Mouse (Mus musculus): ENCODE measurements around the gene Selenon.

Gene Selenon

DNA sequence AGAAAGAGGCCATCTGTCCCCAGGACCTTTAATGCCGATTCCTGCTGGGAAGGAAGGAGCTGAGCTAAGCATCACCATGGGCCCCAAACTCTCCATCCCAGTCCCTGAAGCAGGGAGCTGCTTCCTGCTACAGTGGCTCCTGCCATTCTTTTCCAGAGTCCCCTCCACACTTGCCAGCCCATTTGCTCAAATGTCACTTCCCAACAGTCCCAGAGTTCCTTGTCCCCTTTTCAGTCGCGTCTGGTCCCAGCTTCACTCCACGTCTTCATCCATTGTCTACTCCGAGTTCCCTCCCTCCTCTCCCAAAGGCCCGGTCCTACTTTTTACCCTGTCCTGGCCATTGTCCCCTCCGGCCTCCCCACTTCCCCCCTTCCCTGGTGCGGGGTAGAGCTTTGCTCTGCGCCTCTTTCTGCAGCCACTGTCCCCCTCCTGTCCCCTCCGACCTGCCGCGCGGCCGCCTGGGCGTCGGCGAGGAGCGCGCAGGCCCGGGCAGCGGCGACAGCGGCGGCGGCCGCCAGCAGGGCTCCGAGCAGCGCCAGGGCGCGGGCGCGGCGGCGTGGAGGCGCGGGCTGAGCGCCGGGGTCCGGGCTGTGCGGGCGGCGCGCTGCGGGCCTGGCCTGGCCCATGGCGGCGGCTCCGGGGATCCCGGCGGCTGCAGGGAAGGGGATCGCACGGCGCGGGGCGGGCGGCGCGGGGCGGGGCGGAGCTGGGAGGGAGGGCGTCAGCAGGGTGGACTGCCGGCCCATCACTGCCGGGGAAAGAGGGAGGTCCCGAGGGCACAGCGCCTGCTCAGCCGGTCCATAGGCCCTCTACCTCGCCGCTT is at the start of gene Selenon:
Gene Selenon (minus strand): TSS at position 673 of the 823 bp plus-strand sequence.
- DNase-seq (ENCODE audit: low spot score): no peak

DNA sequence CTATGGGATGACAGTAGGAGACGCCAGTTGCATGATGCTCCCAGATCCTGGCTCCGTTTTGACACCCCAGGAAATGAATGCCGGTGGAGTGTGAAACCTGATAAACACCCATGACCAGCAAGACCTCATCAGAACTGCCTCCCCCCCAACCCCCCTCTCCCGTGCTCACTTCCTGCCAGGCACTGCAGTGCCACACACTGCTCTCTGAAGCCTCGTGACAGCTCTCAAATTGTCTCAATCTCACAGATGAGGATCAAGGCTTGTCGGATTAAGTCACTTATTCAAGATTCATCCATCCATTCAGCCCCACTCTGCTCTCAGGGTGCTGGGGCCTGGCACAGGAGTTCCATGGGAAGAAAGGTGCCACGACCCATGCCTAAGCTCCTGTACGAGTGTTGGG is 49.4 kb upstream of the Selenon start:
- DNase-seq (ENCODE audit: low spot score): no peak

DNA sequence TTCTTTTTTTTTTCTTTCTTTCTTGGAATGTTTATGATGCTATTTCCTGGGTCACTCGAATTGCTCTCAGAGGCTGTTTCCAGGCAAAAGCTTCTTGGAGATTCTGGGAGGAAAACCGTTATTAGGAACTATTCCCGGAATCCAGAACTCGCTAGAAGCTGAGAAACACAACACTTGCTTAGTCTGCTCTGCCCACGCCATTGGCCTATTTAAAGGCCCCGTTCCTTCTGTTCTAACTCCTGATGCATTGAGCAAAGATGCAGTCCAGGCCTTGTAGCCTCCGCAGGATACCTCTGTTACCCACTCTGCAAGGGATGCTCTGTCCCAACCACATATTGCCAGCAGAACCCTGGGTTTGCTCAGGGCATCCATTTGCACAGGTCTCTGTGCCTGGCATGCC is 48.8 kb upstream of the Selenon start:
- DNase-seq (ENCODE audit: low spot score): no peak

DNA sequence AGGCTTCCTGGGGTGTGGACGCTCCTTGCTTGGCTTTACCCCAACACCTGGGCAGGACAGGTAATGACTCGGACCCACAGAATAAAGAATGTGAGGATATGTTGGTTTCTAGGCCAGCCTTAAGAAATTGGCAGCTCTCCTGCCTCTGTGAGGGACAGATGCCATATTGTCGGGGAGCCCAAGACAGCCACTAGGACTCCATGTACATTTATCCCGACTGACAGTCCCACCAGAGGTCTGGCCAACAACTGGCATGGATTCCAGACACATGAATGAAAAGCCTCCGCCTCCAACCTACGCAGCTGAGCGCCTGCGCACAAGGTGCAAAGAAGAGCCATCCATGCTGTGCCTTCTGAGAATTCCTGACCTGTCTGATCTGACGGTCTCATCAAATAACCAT is 48.1 kb upstream of the Selenon start:
- DNase-seq (ENCODE audit: low spot score): no peak

DNA sequence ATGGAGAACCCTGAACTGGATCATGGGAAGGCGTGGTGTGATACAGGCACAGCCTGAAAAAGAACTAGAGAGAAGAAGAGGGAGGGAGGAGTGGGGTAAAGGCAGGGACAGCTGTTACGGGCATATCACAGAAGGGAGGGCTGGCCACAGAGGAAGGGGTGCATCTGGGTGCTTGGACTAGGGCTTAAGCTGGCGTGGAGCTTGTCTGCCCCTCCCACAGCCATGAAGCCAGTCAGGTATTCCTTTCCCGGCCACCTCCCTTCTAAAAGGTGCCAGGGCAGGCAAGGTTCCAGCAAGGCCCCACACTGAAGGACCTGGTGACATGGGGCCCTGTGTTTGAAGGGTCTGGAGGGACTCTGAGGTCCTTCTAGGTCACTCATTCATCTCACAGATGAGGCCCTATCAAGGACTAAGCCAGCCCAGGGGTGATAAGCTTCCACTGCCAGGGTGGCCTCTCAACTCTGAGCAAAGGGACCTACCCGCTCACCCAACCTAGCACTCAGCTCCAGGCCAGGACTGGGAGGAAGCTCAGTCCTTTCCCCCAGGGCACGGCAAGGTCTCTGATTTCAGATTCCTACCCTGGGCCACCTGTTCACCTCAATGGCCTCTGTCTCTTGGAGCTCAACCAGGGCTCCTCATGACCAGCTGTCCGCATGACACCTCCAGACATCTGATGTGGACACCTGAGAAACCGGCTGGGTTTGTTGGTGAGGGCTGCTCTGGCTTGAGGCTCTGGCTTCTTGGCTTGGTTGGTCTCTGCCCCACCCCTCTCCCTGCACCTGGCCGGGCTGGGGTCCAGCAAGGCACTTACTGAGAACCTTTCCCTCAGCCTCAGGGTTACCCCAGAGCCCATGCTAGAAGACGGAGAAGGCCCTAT is 45.1 kb upstream of the Selenon start:
- no peak for DNase-seq (ENCODE audit: low spot score)

DNA sequence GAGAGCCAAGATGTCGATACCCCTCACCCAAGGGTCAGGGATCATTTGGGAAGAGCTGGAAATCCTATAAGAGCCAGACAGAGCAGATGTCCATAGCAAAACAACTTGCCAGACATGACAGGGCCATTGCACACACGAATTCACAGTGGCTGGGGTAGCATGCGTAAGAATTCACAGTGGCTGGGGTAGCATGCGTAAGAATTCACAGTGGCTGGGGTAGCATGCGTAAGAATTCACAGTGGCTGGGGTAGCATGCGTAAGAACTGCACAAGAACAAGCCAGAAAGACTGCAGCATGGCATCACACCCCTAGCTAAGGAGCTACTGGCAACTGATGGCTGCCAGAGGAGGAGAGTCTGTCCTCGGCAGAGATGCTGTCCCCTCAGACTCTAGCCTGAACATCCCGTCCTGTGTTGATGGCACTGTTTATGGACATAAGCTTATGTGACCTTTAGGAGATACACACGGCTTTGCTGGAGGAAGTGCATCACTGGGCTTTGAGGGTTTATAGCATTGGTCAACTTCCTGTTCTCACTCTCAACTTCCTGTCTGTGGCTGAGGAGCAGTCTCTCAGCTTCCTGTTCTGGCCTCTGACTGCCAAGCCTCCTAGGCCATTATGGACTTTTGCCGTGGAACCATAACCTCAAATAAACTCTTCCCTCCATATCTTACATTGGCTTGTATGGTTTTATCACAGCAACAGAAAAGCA is 42.9 kb upstream of the Selenon start:
- no peak for DNase-seq (ENCODE audit: low spot score)

DNA sequence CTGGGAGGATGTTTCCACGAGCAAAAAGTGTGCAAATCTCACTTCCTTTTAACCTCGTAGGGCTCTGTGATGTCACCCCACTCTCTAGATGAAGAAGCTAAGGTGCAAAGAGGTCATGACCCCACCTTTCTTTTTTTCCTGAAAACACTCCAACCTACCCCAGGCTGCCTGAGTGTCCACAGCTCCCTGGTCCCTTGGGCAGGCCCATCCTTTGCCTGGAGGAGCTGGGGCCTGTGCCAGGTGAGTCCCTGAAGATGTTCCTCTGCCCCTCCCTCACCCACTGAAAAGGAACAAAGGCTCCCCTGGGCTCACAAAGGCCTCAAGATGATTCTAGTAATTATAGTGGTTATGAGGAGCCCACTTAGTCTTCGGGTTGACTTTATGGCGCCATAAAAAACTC is 40.5 kb upstream of the Selenon start:
- DNase-seq (ENCODE audit: low spot score): no peak

DNA sequence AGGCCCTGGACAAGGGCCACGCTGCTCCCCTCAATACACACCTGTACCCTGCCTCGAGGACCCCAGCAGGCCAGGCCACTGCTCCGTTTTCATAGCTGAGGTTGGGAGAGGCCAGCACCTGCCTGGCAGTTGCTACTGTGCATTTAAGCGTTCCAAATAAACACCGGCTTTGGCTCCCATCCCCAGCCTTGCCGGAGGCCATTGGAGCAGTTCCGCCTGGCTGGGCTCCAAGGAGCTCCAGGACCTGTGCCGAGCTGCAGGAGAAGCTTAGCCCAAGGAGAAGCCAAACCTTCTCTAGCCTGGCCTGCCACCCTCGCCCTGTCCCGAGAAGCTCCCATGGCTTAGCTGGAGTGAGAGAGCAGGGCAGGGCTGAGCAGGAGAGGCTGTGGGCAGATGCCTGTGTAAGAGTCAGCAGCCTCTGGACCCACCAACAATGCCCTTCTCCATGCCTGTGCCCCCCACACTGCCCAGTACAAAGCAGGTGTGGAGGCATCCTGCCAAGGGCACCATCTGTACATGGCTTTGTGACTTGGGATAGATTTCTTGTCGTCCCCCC is 39.6 kb upstream of the Selenon start:
- no peak for DNase-seq (ENCODE audit: low spot score)

DNA sequence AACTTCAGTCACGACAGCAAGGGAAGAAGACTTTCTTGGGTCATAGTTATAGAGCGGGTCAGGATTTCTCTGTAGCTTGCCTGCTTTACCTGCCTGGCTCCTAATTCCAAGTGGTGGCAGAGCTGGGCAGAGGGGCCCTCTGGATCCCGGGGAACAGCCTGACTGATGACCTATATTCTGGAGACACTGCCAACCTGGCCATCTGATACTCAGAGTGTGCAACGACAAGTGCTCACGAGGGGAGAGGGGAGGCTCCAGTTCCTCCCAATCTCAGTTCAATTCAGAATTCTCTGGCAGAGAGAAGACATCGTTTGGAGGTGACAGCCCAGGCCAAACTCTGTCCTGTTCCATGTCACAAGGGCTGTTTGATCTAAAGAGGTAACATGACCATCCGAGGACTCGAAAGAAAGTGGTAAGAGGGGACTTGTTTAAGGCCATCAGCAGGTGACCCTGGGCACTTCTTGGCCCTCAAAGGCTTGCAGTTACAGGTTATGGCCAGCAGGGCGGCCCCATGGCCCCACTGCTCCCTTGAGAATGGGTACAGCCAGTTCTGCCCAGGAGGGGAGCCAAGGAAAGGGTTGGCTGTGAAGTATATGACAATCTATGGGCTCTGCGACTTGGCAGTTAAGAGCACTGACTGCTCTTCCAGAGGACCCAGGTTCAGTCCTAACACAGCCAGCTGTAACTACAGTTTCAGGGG is 38.4 kb upstream of the Selenon start:
- DNase-seq (ENCODE audit: low spot score): no peak

DNA sequence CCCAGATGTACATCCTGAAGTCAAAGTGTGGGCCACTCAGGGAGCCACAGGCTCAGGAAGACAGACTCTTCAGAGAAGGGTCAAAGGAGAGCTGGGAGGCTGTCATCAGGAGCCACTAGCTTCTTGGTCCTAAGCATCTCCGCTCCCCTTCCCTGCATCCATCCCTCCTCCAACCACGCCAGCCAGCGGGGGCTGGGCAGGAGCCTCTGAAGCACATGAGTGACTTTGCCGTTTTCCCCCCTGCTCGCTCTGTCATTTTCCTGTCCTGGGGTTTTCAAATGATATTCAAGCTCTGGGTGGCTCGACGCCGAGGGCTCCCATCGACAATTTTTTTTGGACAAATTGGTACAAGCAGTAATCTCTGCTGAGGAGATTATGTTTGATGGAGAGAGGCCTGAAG is 37.8 kb upstream of the Selenon start:
- no peak for DNase-seq (ENCODE audit: low spot score)

DNA sequence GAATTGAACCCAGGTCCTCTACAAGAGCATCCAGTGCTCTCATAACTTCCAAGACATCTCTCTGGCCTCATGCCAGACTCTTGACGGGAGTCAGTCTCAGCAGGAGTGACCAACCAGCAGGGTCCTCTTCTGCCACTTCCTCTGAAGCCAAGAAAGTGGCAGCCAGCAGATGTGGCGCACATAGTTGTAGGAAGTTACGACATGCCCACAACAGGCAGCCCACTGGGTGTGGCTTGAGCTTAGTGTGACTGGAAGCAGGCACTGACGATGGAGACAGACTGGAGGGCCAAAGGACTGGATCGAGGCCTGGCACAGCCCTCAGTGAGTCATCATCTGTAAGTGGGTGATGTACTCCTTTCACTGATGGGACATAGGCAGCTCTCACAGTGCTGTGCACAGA is 37.0 kb upstream of the Selenon start:
- no peak for DNase-seq (ENCODE audit: low spot score)

DNA sequence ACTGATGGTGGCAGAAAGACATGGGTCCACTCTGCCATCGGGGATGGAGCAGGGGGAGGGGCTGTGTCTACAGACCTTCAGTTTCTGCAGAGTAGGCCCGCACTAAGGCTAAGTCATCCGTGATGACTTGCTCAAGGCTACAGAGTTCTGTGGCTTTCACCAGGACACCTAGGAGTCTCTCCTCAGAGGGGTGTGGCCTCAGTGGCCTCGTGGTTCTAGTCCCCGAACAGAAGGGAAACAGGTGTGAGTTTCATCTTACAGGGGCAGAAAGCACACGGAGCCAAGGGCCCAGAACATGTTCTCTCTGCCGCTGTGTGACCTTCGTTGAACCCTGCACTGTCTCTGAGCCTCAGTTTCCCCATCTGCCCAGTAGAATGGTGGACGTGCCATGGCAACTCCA is 36.3 kb upstream of the Selenon start:
- no peak for DNase-seq (ENCODE audit: low spot score)

DNA sequence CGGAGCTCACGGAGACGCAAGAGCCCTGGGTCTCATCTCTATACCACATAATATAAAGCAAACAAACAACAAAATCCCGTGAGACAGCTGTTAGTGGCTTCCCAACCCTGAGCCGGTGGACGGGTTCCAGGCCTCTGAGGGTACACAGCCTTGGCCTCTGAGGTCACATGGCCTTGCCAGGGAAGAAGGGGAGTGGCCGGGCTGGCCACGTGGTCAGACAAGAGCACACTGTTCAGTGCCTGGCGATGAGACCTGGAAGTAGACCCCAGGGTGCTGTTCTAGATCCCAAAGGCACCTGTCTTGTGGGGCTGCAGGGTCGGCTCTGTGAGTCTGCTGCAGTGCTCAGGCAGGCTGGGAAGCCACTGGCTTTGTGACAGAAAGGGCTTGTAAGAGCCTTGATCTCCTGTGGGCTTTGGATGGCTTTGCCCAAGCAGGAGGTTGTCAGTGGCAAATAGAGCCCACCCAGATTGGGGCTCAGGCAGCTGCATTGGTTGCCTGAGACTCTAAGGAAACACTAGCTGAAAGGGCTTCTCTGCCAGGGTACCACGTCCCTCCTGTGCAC is 35.8 kb upstream of the Selenon start:
- no peak for DNase-seq (ENCODE audit: low spot score)

DNA sequence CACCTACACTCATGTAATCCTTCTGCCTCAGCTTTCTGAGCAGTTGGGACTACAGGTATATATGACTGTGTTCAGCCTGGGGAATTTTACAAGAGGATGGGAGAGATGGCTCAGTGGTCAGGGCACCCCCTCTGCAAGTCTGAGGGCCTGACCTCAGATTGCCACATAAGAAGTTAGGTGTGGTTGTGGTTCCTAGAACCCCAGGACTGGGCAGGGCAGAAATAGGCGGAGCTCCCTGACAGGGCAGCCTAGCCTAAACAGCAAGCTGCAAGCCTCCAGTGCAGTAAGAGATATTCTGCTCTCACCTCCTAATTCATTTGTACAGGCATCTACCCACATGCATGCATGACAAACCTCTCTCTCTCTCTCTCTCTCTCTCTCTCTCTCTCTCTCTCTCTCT is 34.7 kb upstream of the Selenon start:
- no peak for DNase-seq (ENCODE audit: low spot score)

DNA sequence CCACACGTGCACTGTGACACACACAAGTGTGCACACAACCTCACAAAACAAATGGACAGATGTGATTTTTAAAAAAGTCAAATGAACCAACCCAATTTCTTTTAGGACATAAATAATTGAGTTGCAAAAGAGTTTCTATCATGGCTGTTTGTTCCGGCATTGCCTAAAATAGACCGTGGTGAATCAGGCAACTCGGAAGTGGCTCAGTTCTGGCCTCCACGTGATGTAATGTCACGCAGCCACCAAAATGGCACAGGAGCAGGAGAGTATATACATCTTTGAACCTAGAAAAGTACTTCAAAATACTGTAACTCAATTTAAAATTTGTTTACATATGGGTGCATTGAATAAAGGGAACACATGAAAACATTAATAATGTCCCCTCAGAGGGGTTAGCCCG is 34.2 kb upstream of the Selenon start:
- no peak for DNase-seq (ENCODE audit: low spot score)

DNA sequence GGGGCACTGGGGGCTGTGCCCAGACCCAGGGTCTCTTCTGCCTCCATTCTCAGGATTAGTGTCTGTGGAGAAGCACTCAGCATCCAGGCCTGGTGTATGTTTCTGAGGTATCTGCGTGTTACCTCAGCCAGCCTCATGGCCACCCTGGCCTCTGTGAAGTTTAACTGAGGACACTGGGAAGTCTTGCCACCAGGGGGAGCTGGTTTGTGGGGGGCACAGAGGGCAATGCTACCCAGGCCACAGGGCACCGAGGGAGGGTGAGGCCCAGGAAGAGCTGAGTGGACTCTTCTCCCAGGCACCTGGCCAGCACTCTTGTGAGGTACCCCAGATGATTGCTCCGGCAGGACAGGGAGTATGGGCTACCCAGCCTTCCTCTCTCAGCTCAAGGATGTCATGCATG is 31.5 kb upstream of the Selenon start:
- DNase-seq (ENCODE audit: low spot score): no peak

DNA sequence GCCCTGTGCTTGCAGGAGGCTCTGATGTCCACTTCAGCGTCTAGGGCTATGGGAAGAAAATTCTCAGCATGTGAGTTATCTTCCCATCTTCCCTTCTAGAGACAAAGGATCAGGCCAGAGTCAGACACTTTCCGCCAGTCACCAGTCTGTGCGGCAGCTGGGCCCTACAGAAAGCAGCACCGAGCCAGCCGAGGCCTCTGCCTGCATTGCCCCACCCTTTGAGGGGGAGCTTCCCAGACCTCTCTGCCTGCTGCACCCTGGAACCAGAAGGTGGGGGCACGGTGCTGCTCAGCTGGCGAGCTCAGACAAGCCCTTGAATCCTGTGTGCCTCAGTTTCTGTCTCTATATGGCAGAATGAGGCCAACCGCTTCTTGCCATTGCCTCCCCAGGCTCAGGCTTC is 29.4 kb upstream of the Selenon start:
- no peak for DNase-seq (ENCODE audit: low spot score)

DNA sequence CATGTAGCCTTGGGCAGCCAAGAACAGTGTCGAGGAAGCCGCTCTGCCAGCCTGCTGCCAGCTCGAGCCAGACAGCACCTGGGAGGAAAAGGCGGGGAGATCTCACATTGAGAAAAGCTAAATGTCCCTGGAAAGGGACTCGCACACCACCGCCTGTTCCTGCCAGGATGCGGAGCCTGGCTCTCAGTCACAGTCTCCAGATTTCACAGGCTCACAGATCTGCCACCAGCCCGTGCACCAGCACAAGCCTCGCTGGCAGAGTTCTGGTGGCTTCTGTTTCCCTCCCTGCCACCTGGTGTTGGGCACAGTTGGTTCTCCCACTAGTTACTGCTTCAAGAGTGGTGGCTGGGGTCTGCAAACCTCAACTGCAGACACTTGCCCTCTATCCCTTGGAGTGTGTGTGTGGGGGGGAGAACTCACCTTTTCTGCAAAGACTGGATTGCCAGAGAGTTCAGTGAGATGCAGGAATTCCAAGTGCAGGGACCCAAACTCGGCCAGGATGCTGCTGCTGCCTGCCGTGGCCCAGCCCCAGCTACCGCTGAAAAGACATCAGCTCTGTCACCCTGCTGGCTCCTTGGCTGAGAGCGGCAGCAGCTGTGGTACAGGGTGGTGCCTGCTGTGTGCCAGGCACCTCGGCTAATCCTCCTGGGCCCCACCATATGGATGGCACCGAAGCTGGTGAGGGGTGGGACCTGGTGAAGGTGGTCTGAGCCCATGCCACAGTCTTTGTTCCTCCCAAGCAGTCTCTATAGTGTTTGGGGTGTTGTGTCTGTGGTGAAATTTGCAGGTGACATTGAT is 28.6 kb upstream of the Selenon start:
- peak; percentile 63 for DNase-seq (ENCODE audit: low spot score)

DNA sequence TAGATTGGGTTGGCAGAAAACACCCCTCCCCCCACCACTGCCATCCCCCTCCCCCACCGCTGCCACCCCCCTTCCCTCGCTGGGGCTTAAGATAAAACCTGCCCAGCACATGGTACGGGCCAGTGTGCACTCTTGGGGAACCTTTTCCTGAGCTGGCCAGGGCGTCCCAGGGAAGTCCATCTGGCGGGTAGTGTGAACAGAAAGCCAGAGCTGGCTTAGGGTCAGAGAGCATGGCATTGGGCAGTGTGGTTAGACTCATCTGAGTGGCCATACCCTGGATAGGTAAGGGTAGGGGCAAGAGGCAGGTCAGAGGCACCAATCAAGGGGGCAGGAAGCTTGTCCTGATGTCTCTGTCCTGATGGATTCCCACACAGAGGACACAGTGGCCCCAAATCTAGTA is 27.7 kb upstream of the Selenon start:
- DNase-seq (ENCODE audit: low spot score): no peak

DNA sequence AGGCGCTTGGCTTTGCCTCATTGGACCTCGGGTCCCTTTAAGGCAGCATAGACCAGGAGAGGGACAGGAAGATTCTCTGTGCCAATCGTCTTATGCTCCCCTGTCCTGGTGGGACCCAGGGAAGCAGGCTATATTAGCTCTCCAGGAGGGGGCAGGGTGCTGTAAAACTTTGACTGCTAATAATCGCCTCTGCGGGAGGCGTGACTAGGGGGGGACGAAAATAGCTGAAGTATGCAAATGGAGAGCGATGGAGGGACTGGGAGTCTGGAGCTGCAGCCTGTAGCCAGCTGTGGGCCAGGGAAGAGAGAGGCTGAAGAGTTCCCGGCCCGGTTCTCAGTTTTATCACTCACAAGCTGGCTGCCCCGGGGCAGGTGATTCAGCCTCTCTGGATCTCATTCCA is 27.2 kb upstream of the Selenon start:
- DNase-seq (ENCODE audit: low spot score): no peak

DNA sequence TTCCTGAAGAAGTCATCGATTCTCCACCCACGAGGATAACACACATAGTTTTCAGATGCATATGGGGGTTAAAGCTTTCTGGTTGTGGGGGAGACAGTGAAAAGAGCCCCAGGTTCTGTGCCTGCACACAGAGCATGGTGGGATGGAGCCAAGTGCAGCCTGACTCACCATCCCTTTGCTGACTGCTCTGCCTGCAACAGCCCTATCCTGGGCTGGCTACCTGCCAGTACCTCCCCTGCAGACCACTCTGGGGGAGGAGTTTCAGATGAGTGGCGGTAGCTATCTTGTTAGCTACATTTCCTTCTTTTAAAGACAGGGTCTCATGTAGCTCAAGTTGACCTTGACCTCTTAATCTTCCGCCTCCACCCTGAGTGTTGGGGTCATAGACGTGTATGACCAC is 26.4 kb upstream of the Selenon start:
- no peak for DNase-seq (ENCODE audit: low spot score)

Measured in layer of hippocampus, adult 9-10 months (tissue).